Mouse (Mus musculus) liver, embryonic 14.5 days (tissue): ENCODE data around the gene Phc2.

ENCODE experiments used
- CTCF ChIP-seq: IDR thresholded peaks from 2 replicates; pipeline ENCODE4 v1.5.1; 2016; ENCODE audit warnings: antibody characterized with exemption, low read depth, control low read depth
- EP300 ChIP-seq: IDR thresholded peaks from 2 replicates; pipeline ENCODE4 v1.6.1; 2016; ENCODE audit warnings: antibody characterized with exemption, low read depth

GRCm38 (mm10) chr4:128742379-128742970 is 88.0 kb downstream of the Phc2 start:
- TF ChIP-seq CTCF (no peak), EP300 (no peak)
